Mouse (Mus musculus) granulocyte monocyte progenitor cell, adult 5-6 weeks (primary cell): ENCODE measurements around the gene Mlf2. TPM values are rescaled to one million over a fixed set of nuclear protein-coding genes. Genes with fewer than 3 reads are reported as not detected.
A peak's percentile ranks its signal among the peaks of the same experiment; 100 is the strongest.

ENCODE experiments used
- ATAC-seq: replicated peaks from 2 replicates; pipeline ENCODE4 v1.8.0; 2016; ENCODE audit warnings: mild to moderate bottlenecking, moderate TSS enrichment, inconsistent platforms; ENCODE audit not compliant: poor library complexity, severe bottlenecking
- total RNA-seq, 2 experiments: library from RNA; stranded (forward) in 1 of 2; stranded (reverse) in 1 of 2; fragments of 200-712, 200-1000 nt in 1 of 2; fragments of >200 nt in 1 of 2; fragmentation: Nextera tagmentation in 1 of 2; gene quantifications; 2 replicates each; pipeline ENCODE4 v1.2.3; 2014 to 2017

Mlf2 gene
- total RNA-seq, 2 experiments from 2014 or later: 79.7 to 82.4 TPM

GRCm38 (mm10) chr6:124931525-124932313 lies 533 bp downstream of the Mlf2 start:
- ATAC-seq: peak; percentile 13; the same call in 1 of the 2 replicates

- no peak for ATAC-seq
These were observed 1.1 kb downstream of the Mlf2 start for GRCm38 (mm10) chr6:124932314-124932695.

GRCm38 (mm10) chr6:124933127-124933526 lies 1.9 kb downstream of the Mlf2 start:
- no peak for ATAC-seq

GRCm38 (mm10) chr6:124934670-124935069 lies 3.5 kb downstream of the Mlf2 start:
- ATAC-seq: no peak

- ATAC-seq: no peak
These were observed 5.5 kb downstream of the Mlf2 start for GRCm38 (mm10) chr6:124936681-124937080.

- no peak for ATAC-seq
These were observed 6.3 kb downstream of the Mlf2 start for GRCm38 (mm10) chr6:124937493-124937892.

GRCm38 (mm10) chr6:124938554-124938953 lies 7.4 kb downstream of the Mlf2 start:
- ATAC-seq: no peak

GRCm38 (mm10) chr6:124941679-124942078 lies 10.5 kb downstream of the Mlf2 start:
- ATAC-seq: no peak

- ATAC-seq: no peak
These were observed 12.3 kb downstream of the Mlf2 start for GRCm38 (mm10) chr6:124943526-124943925.

GRCm38 (mm10) chr6:124953991-124954715 lies 23.0 kb downstream of the Mlf2 start:
- ATAC-seq: no peak

- ATAC-seq: no peak
These were observed 24.0 kb downstream of the Mlf2 start for GRCm38 (mm10) chr6:124955212-124955611.

- no peak for ATAC-seq
These were observed 26.9 kb downstream of the Mlf2 start for GRCm38 (mm10) chr6:124958127-124958526.

- ATAC-seq: no peak
These were observed 28.8 kb downstream of the Mlf2 start for GRCm38 (mm10) chr6:124959960-124960359.

GRCm38 (mm10) chr6:124961021-124961420 lies 29.8 kb downstream of the Mlf2 start:
- no peak for ATAC-seq

GRCm38 (mm10) chr6:124964638-124965037 lies 33.5 kb downstream of the Mlf2 start:
- no peak; the same call in 1 of the 2 replicates for ATAC-seq

GRCm38 (mm10) chr6:124965088-124965719 lies 34.0 kb downstream of the Mlf2 start, which contains the start of gene Cops7a:
Gene Cops7a (minus strand): TSS chr6:124965538.
- ATAC-seq: peak; percentile 84

GRCm38 (mm10) chr6:124965747-124966146 lies 34.6 kb downstream of the Mlf2 start:
- no peak for ATAC-seq

GRCm38 (mm10) chr6:124966466-124967118 lies 35.4 kb downstream of the Mlf2 start:
- no peak for ATAC-seq

- ATAC-seq: no peak; the same call in 1 of the 2 replicates
These were observed 36.6 kb downstream of the Mlf2 start for GRCm38 (mm10) chr6:124967766-124968165.
